Mouse (Mus musculus) left cerebral cortex, adult 18-20 months (tissue): ENCODE measurements at regions not wholly inside any gene's neighbourhood (a gene's known extent, or its start where the extent isn't known, plus 50 kb on each side); places are given as distances from the start of the nearest gene placed in this dataset.
"Not testable (repeated sequence)": the region's sequence is repeated elsewhere in the genome, so short reads cannot be mapped to it uniquely, and the experiment has no call there.

Source experiments
- DNase-seq, 2 experiments: peaks; one replicate each; pipeline ENCODE4 v3.0.0; 2021 to 2022; ENCODE audit warnings: low spot score in 2 of 2, mixed read lengths in 1 of 2

- DNase-seq = no peak
Measured at GRCm38 (mm10) chr8:51409123-51409522, 2102.4 kb upstream of the Aga start.

- DNase-seq = no peak
Measured at GRCm38 (mm10) chr8:51428443-51428842, 2083.1 kb upstream of the Aga start.

GRCm38 (mm10) chr8:51428851-51429250 is 2082.7 kb upstream of the Aga start:
- no peak for DNase-seq

GRCm38 (mm10) chr8:51447636-51448035 is 2063.9 kb upstream of the Aga start:
- DNase-seq = peak; percentile 4 to 5

GRCm38 (mm10) chr8:51448600-51448999 is 2062.9 kb upstream of the Aga start:
- no peak for DNase-seq

- DNase-seq = no peak
Measured at GRCm38 (mm10) chr8:51479406-51479805, 2032.1 kb upstream of the Aga start.

GRCm38 (mm10) chr8:51502567-51502966 is 2009.0 kb upstream of the Aga start:
- DNase-seq = no peak

GRCm38 (mm10) chr8:51523163-51523562 is 1988.4 kb upstream of the Aga start:
- DNase-seq = no peak

GRCm38 (mm10) chr8:51553118-51553517 is 1958.4 kb upstream of the Aga start:
- not testable (repeated sequence) for DNase-seq
